Mouse (Mus musculus): ENCODE measurements around the gene Dctn3. TPM values are rescaled to one million over a fixed set of nuclear protein-coding genes. Genes with fewer than 3 reads are reported as not detected.

Dctn3 gene
- polyA plus RNA-seq, 1 experiment from 2014 or later, result 64.1 TPM

DNA sequence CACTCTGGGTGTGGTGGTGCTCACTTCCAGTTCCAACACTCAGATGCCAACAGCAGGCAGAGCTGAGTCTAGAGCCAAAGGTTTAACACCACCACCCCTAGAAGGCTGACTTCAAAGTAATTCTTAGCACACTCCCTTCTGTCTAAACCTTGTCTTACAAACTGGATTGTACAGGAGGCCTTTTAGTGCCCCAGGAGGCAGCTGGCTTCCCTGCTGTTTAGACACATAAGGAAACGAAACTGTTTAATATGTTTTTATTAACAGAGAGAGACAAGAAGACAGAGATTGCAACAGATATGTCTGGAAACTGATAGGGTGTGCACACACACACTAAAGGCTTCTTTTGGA is 15.3 kb upstream of the Dctn3 start:
- H3K36me3 ChIP-seq (replicated peaks), result 0 out of 2 replicates have a peak, but pooled peaks cover 5% of the 10 kb centered on the region
- no peak overlapping the region for H3K27ac ChIP-seq (replicated peaks)

DNA sequence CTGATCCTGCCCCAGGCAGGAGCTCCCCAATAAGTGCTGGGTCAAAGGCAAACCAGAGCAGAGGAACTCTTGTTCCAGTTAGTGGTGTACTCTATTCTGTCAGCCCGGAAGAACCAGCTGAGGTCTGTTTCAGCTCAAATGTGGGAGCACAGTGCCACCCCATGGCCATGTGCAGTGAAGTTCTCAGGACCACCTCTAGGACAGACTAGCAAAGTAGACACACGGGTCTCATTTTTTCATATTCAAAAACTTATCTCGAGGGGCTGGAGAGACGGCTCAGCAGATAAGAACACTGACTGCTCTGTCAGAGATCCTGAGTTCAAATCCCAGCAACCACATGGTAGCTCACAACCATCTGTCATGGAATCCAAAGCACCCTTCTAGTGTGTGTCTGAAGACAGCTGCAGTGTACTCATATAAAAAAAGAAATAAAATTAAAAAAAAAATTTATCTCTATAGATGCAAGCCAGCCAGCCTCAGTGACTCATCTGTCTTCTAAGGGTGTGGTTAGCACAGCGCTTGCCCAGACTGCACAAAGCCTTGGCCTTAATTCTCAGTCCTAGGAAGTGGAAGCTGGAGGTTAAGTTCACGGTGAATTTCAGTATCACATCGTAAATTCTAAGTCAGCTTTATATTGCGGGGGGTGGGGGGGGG is 14.8 kb upstream of the Dctn3 start:
- no peak overlapping the region for H3K27ac ChIP-seq (replicated peaks)
- peaks cover 21% of the 10 kb centered on the region for H3K27me3 ChIP-seq
- H3K4me1 ChIP-seq (replicated peaks), result peaks cover 27% of the 10 kb centered on the region
- no peak overlapping the region for H3K9ac ChIP-seq
- no peak overlapping the region for H3K4me2 ChIP-seq
- H3K36me3 ChIP-seq (replicated peaks), result 0 out of 2 replicates have a peak, but pooled peaks cover 5% of the 10 kb centered on the region
- 29% methylated on average over 8 of the region's 8 CpGs for WGBS (ENCODE audit: insufficient replicate concordance)
- no peak overlapping the region for H3K4me3 ChIP-seq (replicated peaks)
- H3K9me3 ChIP-seq (replicated peaks), result no peaks in the 10 kb centered on the region
- no peak for ATAC-seq (ENCODE audit: insufficient read depth)

More for the DNA sequence above, 15.3 kb upstream of the Dctn3 start:
- H3K9ac ChIP-seq, result no peak overlapping the region
- H3K4me1 ChIP-seq (replicated peaks), result peaks cover 27% of the 10 kb centered on the region
- no peaks in the 10 kb centered on the region for H3K9me3 ChIP-seq (replicated peaks)
- no peak for ATAC-seq (ENCODE audit: insufficient read depth)
- WGBS (ENCODE audit: insufficient replicate concordance), result 64% methylated on average over 1 of the region's 1 CpGs
- no peak overlapping the region for H3K4me3 ChIP-seq (replicated peaks)
- no peak overlapping the region for H3K4me2 ChIP-seq
- H3K27me3 ChIP-seq, result peaks cover 16% of the 10 kb centered on the region

DNA sequence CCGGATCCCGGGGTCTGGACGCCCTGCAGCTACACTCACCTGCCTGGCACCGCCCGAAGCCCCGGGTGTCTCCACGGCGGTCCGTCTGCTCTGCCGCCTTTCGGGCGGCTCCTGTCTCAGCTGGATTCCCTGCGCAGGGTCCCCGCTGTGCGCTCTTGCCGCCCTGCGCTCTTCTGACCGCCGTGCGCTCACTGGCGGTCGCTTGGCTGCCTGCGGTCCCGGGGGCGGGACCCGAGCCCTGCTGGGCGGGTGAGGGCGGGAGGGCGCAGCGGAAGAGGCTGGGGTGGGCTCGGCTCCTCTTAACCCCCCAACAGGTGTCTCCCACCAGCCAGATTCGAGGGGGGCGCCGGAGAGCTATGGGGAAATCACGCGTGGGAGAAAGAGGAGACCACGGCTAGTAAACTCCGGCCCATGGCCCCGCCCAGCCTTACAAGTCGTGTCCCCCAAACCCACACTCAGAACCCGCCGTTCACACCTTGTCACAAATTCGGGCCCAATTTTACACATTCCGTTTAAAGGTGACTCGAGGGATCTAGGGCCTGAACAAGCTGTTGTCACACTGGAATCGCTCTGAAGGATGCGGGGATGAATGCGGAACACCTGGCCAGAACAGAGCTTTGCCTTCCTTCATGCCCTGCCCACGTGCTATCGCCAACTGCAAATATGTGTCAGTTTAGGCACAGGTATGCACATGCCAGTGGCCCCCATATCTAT is 8.2 kb upstream of the Dctn3 start, which contains the start of gene Arid3c:
Gene Arid3c, minus strand, starts transcription at position 91 of the 714 bp plus-strand sequence.
- peak within 1 kb of the TSS; percentile 58 for H3K4me2 ChIP-seq
- peak within 1 kb of the TSS; percentile 29 for H3K4me3 ChIP-seq (replicated peaks)
- peaks cover 82% of the 10 kb centered on the region for H3K27me3 ChIP-seq
- 0 out of 2 replicates have a peak, but pooled peaks cover 9% of the 10 kb centered on the region for H3K4me1 ChIP-seq (replicated peaks)
- no peak within 1 kb of the TSS for H3K9ac ChIP-seq
- H3K27ac ChIP-seq (replicated peaks), result no peak within 1 kb of the TSS
- no peak for ATAC-seq (ENCODE audit: insufficient read depth)
- H3K36me3 ChIP-seq (replicated peaks), result no peaks in the 10 kb centered on the region
- no peaks in the 10 kb centered on the region for H3K9me3 ChIP-seq (replicated peaks)
- 1% methylated on average over 50 of the region's 50 CpGs for WGBS (ENCODE audit: insufficient replicate concordance)

DNA sequence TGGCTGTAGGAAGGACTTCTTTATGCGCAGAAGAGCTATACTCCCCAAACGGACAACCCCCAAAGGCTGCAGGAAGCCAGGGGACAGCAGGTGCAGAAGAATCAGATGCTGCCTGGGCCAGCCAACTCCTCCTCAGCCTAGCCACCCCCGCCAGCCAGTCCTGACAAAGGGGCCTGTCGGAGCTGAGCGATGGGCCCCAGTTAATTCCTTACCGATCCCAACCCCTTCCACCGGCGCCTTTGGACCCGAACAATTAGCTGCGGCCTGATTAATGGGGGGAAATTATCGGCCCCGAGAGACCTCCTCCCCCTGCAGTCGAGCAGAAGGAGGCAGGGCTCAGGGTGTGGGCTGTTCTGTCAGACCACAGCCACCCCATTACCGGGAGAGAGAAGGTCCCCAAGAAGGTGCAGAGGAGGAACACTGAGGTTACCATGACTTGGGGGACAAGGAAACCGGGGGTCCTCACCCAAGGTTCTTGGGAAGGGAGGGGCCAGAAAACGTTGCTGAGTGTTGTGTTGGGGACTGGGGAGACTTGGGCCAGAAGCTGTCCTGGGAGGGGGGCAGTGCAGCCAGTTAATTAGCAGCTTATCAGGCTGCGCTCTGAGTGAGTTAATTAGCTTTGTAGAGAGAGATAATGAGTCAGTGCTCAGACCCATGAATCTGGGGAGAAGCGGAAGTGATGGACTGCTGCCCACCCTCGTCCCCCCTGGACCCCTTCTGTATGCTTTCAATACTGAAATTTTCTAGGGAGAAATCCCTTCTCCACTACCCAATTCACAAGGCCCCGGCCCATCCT is 4.1 kb upstream of the Dctn3 start:
- H3K36me3 ChIP-seq (replicated peaks), result no peaks in the 10 kb centered on the region
- WGBS (ENCODE audit: insufficient replicate concordance), result 14% methylated on average over 20 of the region's 20 CpGs
- H3K27ac ChIP-seq (replicated peaks), result no peak overlapping the region
- no peak overlapping the region for H3K9ac ChIP-seq
- no peak for ATAC-seq (ENCODE audit: insufficient read depth)
- H3K4me2 ChIP-seq, result no peak overlapping the region
- H3K27me3 ChIP-seq, result peaks cover 85% of the 10 kb centered on the region
- H3K4me1 ChIP-seq (replicated peaks), result peaks cover 26% of the 10 kb centered on the region
- no peaks in the 10 kb centered on the region for H3K9me3 ChIP-seq (replicated peaks)
- H3K4me3 ChIP-seq (replicated peaks), result no peak overlapping the region

DNA sequence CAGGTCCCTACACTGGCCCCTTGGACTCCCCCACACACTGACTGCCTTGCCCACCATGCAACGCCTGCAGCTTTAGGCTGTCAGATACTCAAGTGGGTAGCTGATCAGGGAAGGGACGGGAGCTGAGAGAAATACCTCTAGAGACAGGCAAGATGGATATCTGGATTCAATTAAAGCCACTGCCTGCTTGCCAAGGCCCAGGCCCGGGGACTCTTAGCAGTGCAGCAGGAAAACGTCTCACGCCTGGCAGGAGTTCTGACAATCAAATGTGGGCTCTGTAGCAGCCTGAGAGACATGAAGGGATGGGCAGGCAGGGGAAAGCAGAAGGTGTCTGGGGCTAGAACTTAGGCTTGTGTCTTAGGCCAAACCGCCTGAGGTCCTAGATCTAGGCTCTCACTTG is 6.1 kb downstream of the Dctn3 start:
- Histone ChIP-seq H3K27ac (replicated peaks) (no peak overlapping the region), H3K4me1 (replicated peaks) (peaks cover 27% of the 10 kb centered on the region), H3K36me3 (replicated peaks) (peaks cover 37% of the 10 kb centered on the region), H3K4me3 (replicated peaks) (no peak overlapping the region), H3K9me3 (replicated peaks) (no peaks in the 10 kb centered on the region), H3K4me2 (no peak overlapping the region), H3K9ac (no peak overlapping the region), H3K27me3 (no peaks in the 10 kb centered on the region)
- WGBS (ENCODE audit: insufficient replicate concordance), result 73% methylated on average over 6 of the region's 6 CpGs
- ATAC-seq (ENCODE audit: insufficient read depth), result no peak

DNA sequence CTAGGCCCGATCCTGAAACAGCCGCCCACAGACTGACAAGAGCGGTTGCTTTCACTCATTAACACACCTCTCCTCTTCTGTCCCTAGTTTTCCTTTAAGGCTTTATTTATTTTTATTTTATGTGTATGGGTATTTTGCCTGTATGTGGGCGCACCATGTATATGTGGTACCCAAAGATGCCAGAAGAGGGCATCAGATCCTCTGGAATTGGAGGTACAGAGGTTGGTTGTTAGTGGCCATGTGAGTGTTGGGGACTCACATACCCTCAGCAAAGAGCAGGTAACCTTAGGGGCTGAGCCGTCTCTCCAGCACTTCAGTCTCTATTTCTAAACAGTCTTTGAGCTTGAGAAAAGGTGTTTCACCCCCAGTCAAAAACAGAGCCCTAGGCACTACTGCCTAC is 7.4 kb downstream of the Dctn3 start:
- Histone ChIP-seq H3K27ac (replicated peaks) (no peak overlapping the region), H3K27me3 (no peaks in the 10 kb centered on the region), H3K4me3 (replicated peaks) (no peak overlapping the region), H3K4me2 (no peak overlapping the region), H3K36me3 (replicated peaks) (peaks cover 38% of the 10 kb centered on the region), H3K9me3 (replicated peaks) (no peaks in the 10 kb centered on the region), H3K4me1 (replicated peaks) (peaks cover 25% of the 10 kb centered on the region), H3K9ac (no peak overlapping the region)
- ATAC-seq (ENCODE audit: insufficient read depth), result no peak
- 74% methylated on average over 5 of the region's 5 CpGs for WGBS (ENCODE audit: insufficient replicate concordance)

DNA sequence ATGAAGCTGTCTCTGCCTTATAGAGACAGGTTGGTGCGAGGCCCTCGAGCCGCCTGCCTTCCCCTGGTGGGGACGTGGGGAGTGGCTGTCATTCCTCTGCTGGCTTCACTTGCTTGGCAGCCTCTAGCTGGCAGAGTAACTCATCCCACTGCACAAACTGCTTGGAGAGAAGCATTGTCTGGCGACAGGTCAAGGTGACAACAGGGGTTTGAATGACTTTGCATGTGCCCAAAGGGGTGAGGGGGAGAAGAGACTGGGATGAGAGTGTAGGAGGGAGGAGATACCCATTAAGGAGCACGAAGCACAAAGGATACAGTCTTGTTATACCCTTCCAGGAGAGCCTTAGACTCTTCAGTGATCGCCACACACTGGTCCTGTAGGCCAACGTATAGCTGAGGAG is 7.9 kb downstream of the Dctn3 start:
- Histone ChIP-seq H3K4me1 (replicated peaks) (peaks cover 25% of the 10 kb centered on the region), H3K27me3 (no peaks in the 10 kb centered on the region), H3K36me3 (replicated peaks) (peaks cover 37% of the 10 kb centered on the region), H3K27ac (replicated peaks) (no peak overlapping the region), H3K4me3 (replicated peaks) (no peak overlapping the region), H3K4me2 (no peak overlapping the region), H3K9me3 (replicated peaks) (no peaks in the 10 kb centered on the region), H3K9ac (no peak overlapping the region)
- 65% methylated on average over 8 of the region's 8 CpGs for WGBS (ENCODE audit: insufficient replicate concordance)
- no peak for ATAC-seq (ENCODE audit: insufficient read depth)

DNA sequence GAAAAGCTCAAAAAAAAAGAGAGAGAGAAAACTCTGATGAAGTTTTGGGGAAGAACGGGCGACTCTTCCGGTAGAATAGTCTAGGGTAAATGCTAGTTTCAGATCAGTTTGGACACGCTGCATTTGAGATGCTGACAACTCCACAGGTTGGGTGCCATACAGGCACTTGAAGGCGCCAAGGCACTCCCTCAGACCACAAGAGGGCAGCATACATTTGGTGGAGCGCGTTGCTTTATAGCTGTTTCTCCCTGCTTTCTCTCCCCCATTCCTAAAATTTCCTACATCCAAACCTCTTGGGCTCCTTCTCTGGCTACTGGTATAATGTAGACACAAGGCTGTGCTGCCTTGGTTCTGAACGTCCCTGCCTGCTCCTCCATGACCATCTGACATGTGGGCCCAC is 8.7 kb downstream of the Dctn3 start:
- Histone ChIP-seq H3K27me3 (no peaks in the 10 kb centered on the region), H3K27ac (replicated peaks) (peak overlapping the region; percentile 51; the same call in 1 of the 2 replicates), H3K4me2 (peak overlapping the region; percentile 85), H3K36me3 (replicated peaks) (peaks cover 29% of the 10 kb centered on the region), H3K9ac (peak overlapping the region; percentile 86; the same call in 1 of the 2 replicates), H3K9me3 (replicated peaks) (no peaks in the 10 kb centered on the region), H3K4me1 (replicated peaks) (peaks cover 25% of the 10 kb centered on the region), H3K4me3 (replicated peaks) (peak overlapping the region; percentile 80)
- 25% methylated on average over 8 of the region's 8 CpGs for WGBS (ENCODE audit: insufficient replicate concordance)
- no peak for ATAC-seq (ENCODE audit: insufficient read depth)

DNA sequence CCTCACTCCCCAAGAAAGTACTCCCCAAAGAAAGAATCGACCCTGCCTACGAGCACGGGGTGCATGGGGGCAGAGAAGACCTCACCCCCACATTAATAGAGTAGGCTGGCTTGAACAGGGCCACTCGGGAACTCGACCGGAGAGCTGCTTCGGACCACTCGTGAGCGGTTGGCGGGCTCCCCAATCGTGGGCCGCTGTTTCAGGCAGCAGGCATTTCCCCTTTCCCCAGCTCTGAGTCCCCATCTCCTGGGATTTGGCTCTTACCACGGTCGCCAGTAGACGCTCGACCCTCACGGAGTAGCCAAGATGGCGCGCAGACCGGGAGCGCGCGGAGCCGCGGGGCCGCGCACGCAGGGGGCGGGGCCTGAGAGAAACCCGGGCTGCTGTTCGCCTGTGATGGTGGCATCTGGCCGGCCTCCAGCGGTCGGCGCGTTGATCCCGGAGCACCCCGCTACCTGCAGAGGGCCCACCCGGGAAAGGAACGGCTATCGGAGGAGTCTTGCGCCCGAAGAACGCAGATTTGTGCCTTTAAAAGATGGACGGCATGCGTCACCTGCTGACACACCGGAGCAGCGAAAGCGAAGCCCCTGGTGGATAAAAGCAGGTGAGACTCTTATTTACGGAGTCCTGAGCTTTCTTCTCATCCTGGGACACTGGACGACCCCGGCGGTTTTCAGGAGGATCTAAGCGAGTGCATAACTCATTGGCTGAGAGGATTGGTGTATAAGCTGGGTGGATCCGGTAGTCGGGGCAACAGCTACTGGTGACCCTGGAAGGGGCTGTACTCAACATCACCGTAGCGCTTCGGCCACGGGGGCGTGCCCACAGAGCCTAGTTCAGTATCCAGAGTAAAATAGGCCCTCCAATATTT is 9.5 kb downstream of the Dctn3 start, which contains the start of gene Rpp25l:
Gene Rpp25l, minus strand, starts transcription at position 338 of the 871 bp plus-strand sequence.
- H3K27ac ChIP-seq (replicated peaks), result peak within 1 kb of the TSS; percentile 64
- H3K9me3 ChIP-seq (replicated peaks), result no peaks in the 10 kb centered on the region
- peak within 1 kb of the TSS; percentile 86 for H3K9ac ChIP-seq
- peak within 1 kb of the TSS; percentile 85 for H3K4me2 ChIP-seq
- WGBS (ENCODE audit: insufficient replicate concordance), result under 1% methylated on average over 61 of the region's 61 CpGs
- peaks cover 21% of the 10 kb centered on the region for H3K36me3 ChIP-seq (replicated peaks)
- H3K4me1 ChIP-seq (replicated peaks), result peaks cover 25% of the 10 kb centered on the region
- peak within 1 kb of the TSS; percentile 80 for H3K4me3 ChIP-seq (replicated peaks)
- ATAC-seq (ENCODE audit: insufficient read depth), result peak; percentile 84
- no peaks in the 10 kb centered on the region for H3K27me3 ChIP-seq

DNA sequence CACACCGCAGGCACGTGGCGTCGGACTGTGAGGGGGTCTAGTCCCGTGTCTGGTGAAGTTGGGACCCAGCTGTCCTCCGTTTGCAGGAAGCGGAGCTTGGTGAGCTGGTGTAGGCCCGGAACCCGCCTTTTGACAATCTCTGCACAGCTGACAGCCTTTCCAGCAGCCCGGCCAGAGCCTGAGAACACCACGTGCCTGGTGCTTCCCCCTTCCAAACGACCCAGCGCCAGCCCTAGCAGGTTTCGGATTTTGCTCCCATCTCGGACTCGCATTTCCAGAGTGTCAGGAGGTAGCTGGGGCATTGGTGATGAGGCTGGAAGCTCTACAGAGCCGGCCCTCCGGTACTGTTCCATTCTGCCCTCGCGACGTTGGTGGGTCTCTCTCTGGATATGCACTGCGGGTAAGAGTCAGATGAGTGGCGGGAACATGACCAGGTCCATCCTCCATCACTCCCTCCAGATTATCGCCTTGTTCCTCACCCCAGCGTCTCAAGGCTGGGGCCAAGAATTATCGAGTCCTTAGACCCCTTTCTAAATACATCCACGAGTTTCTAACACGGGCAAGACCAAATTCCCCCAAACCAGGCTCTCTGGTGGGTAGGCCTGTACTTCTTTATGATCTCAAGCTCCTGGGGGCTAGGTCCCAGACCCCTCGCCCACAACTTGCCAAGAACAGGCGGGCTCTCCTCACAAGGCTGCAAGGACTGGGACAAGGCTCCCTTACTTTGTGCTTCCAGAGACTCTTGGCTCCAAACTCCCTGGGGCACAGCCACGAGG is 10.4 kb downstream of the Dctn3 start:
- H3K27me3 ChIP-seq, result peaks cover 7% of the 10 kb centered on the region; the same call in 1 of the 2 replicates
- peak overlapping the region; percentile 64 for H3K27ac ChIP-seq (replicated peaks)
- peak overlapping the region; percentile 86 for H3K9ac ChIP-seq
- peak; percentile 43 for ATAC-seq (ENCODE audit: insufficient read depth)
- WGBS (ENCODE audit: insufficient replicate concordance), result 51% methylated on average over 31 of the region's 31 CpGs
- H3K4me1 ChIP-seq (replicated peaks), result peaks cover 25% of the 10 kb centered on the region
- H3K9me3 ChIP-seq (replicated peaks), result no peaks in the 10 kb centered on the region
- peak overlapping the region; percentile 85 for H3K4me2 ChIP-seq
- peak overlapping the region; percentile 80 for H3K4me3 ChIP-seq (replicated peaks)
- peaks cover 13% of the 10 kb centered on the region for H3K36me3 ChIP-seq (replicated peaks)

Data from liver, embryonic 15.5 days (tissue).